Mouse (Mus musculus): ENCODE results near the gene Llgl2.

DNA sequence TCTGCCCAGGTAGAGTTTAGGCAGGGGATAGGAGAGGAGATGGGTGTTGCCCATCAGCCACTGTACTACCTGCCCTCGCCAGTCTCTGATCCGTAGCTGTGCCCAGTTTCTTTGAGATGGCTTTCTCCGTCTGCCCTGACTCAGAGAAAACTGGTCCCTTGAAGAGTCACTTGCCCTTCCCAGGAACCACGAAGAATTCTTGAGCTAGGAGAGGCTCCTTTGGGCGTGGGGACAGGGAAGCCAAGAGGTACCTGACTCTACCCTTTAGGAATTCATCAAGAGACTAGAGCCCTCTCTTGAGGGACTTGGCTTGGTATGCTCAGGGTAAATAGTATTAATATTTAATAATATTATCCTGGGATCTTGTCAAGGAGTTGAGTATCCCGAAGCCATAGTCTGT lies 3.8 kb downstream of the Llgl2 start:
- TF ChIP-seq CTCF (IDR thresholded peaks at IDR 0.05; ENCODE audit: borderline replicate concordance, extremely low read depth, insufficient read depth, insufficient read length), result no peak
- TF ChIP-seq POLR2A (IDR thresholded peaks at IDR 0.05; ENCODE audit: borderline replicate concordance, extremely low read depth, insufficient read depth, insufficient read length, poor library complexity, severe bottlenecking), result no peak
